Mouse (Mus musculus): Measurements from ENCODE around the gene Hus1.

GRCm38 (mm10) chr11:9010853-9011339 lies at the start of gene Hus1:
- TF ChIP-seq POLR2A (IDR thresholded peaks at IDR 0.05; ENCODE audit: borderline replicate concordance, control insufficient read depth, low read depth, low read length) = peak; percentile 90
- TF ChIP-seq CTCF (IDR thresholded peaks at IDR 0.05; ENCODE audit: control insufficient read depth, insufficient read depth, low read length) = no peak
